Mouse (Mus musculus): ENCODE measurements around the gene Arid1b. TPM values are rescaled to one million over a fixed set of nuclear protein-coding genes. Genes with fewer than 3 reads are reported as not detected.

The Arid1b gene
- polyA plus RNA-seq, 1 experiment = 9.1 TPM

GRCm38 (mm10) chr17:5210101-5210727, 216.1 kb downstream of the Arid1b start:
- Histone ChIP-seq H3K4me3 (ENCODE audit: insufficient read depth, poor library complexity, severe bottlenecking) (no peak overlapping the region), H3K36me3 (ENCODE audit: control insufficient read depth, insufficient read depth) (no peaks in the 10 kb centered on the region), H3K79me3 (ENCODE audit: low read depth) (peaks cover 6% of the 10 kb centered on the region), H3K79me2 (ENCODE audit: control insufficient read depth, insufficient read depth) (peaks cover 35% of the 10 kb centered on the region), H3ac (ENCODE audit: control insufficient read depth, insufficient read length, low read depth) (no peak overlapping the region), H3K27me3 (ENCODE audit: control insufficient read depth, insufficient read depth, insufficient read length) (no peaks in the 10 kb centered on the region)
- TF ChIP-seq MAX (IDR thresholded peaks at IDR 0.05) (no peak), MYOG (IDR thresholded peaks at IDR 0.05; ENCODE audit: control insufficient read depth, extremely low read depth, insufficient read length) (no peak), MYOD1 (IDR thresholded peaks at IDR 0.05; ENCODE audit: control insufficient read depth, insufficient read length, low read depth) (no peak), CTCF (IDR thresholded peaks at IDR 0.05; ENCODE audit: control insufficient read depth, insufficient read depth, insufficient read length) (no peak), FOSL1 (IDR thresholded peaks at IDR 0.05; ENCODE audit: insufficient read depth, low read length, poor library complexity, severe bottlenecking) (no peak), USF1 (IDR thresholded peaks at IDR 0.05; ENCODE audit: low read depth) (no peak), CEBPB (IDR thresholded peaks at IDR 0.05; ENCODE audit: low read depth) (no peak)

DNA sequence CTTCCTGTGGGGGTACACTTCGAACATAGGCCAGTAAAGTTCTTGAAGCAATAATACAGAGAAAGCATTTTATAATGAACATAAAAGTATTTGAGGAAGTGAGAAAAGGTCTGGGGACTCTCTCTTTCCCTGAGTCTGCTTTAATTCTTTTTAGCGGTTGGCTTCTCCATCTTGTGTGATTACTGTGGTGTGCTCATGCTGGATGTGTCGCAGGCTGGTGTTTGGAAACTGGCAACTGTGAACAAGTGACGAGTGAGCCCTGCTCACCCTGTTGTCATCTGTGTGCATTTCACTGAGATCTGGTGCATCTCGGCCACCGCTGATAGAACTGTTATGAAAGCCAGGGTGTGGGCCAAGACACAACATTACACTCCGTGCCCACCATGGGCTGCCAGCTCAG, 216.8 kb downstream of the Arid1b start:
- Histone ChIP-seq H3K36me3 (ENCODE audit: control insufficient read depth, insufficient read depth) (no peaks in the 10 kb centered on the region), H3K4me3 (ENCODE audit: insufficient read depth, poor library complexity, severe bottlenecking) (no peak overlapping the region)
- TF ChIP-seq MYOD1 (IDR thresholded peaks at IDR 0.05; ENCODE audit: control insufficient read depth, insufficient read length, low read depth) (no peak), FOSL1 (IDR thresholded peaks at IDR 0.05; ENCODE audit: insufficient read depth, low read length, poor library complexity, severe bottlenecking) (no peak), CEBPB (IDR thresholded peaks at IDR 0.05; ENCODE audit: low read depth) (no peak), CTCF (IDR thresholded peaks at IDR 0.05; ENCODE audit: control insufficient read depth, insufficient read depth, insufficient read length) (no peak), MYOG (IDR thresholded peaks at IDR 0.05; ENCODE audit: control insufficient read depth, extremely low read depth, insufficient read length) (no peak), MAX (IDR thresholded peaks at IDR 0.05) (no peak), USF1 (IDR thresholded peaks at IDR 0.05; ENCODE audit: low read depth) (no peak)

DNA sequence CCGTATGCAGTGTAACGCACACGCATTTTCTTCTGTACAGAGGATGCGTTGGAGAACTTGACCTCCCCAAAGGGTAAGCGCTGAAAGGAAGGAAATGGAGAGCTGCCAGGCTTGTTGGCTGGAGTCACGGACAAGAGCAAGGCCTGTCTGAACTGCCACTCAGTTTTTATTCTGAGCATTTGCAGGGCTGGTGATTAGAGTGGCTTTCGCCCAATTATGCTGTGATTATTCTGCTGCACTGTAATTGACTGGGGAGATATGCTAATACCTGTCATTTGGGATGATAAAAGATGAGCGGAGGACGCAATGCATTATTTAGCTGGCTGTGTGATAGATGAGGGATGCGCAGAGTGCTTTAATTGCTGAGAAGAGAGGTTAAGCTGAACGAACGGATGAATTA, 218.0 kb downstream of the Arid1b start:
- Histone ChIP-seq H3K79me2 (ENCODE audit: control insufficient read depth, insufficient read depth) (peaks cover 38% of the 10 kb centered on the region), H3ac (ENCODE audit: control insufficient read depth, insufficient read length, low read depth) (no peak overlapping the region), H3K79me3 (ENCODE audit: low read depth) (peaks cover 9% of the 10 kb centered on the region), H3K27me3 (ENCODE audit: control insufficient read depth, insufficient read depth, insufficient read length) (no peaks in the 10 kb centered on the region), H3K4me3 (ENCODE audit: insufficient read depth, poor library complexity, severe bottlenecking) (no peak overlapping the region), H3K36me3 (ENCODE audit: control insufficient read depth, insufficient read depth) (no peaks in the 10 kb centered on the region)
- TF ChIP-seq CEBPB (IDR thresholded peaks at IDR 0.05; ENCODE audit: low read depth) = no peak
- TF ChIP-seq CTCF (IDR thresholded peaks at IDR 0.05; ENCODE audit: control insufficient read depth, insufficient read depth, insufficient read length) = no peak
- TF ChIP-seq MYOD1 (IDR thresholded peaks at IDR 0.05; ENCODE audit: control insufficient read depth, insufficient read length, low read depth) = no peak

More for the DNA sequence above, 216.8 kb downstream of the Arid1b start:
- Histone ChIP-seq H3ac (ENCODE audit: control insufficient read depth, insufficient read length, low read depth) (no peak overlapping the region), H3K79me2 (ENCODE audit: control insufficient read depth, insufficient read depth) (peaks cover 38% of the 10 kb centered on the region), H3K79me3 (ENCODE audit: low read depth) (peaks cover 9% of the 10 kb centered on the region), H3K27me3 (ENCODE audit: control insufficient read depth, insufficient read depth, insufficient read length) (no peaks in the 10 kb centered on the region)

GRCm38 (mm10) chr17:5213441-5213840, 219.3 kb downstream of the Arid1b start:
- H3K4me3 ChIP-seq (ENCODE audit: insufficient read depth, poor library complexity, severe bottlenecking) = no peak overlapping the region
- H3K27me3 ChIP-seq (ENCODE audit: control insufficient read depth, insufficient read depth, insufficient read length) = no peaks in the 10 kb centered on the region
- no peak overlapping the region for H3ac ChIP-seq (ENCODE audit: control insufficient read depth, insufficient read length, low read depth)
- H3K79me2 ChIP-seq (ENCODE audit: control insufficient read depth, insufficient read depth) = peaks cover 27% of the 10 kb centered on the region
- no peak for TF ChIP-seq MYOG (IDR thresholded peaks at IDR 0.05; ENCODE audit: control insufficient read depth, extremely low read depth, insufficient read length)
- no peaks in the 10 kb centered on the region for H3K36me3 ChIP-seq (ENCODE audit: control insufficient read depth, insufficient read depth)
- H3K79me3 ChIP-seq (ENCODE audit: low read depth) = peaks cover 5% of the 10 kb centered on the region

DNA sequence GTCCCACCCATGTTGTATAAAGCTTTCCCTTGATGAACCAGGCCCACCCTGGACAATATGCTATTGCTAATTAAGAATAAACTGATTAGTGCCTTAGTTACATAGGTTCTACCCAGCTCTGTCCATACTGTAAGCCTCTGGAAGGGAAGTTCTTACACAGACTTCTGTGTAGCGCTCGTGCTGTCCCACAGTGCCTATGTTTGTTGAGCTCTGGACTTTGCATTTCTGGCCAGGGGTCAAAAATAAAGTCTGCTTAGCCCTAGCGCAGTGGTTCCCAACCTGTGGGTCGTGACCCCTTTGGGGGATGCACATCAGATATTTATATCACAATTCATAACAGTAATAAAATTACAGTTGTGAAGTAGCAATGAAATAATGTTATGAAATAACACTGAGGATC, 221.2 kb downstream of the Arid1b start:
- Histone ChIP-seq H3K27me3 (ENCODE audit: control insufficient read depth, insufficient read depth, insufficient read length) (no peaks in the 10 kb centered on the region), H3K4me3 (ENCODE audit: insufficient read depth, poor library complexity, severe bottlenecking) (no peak overlapping the region), H3K79me3 (ENCODE audit: low read depth) (peaks cover 5% of the 10 kb centered on the region), H3ac (ENCODE audit: control insufficient read depth, insufficient read length, low read depth) (no peak overlapping the region), H3K36me3 (ENCODE audit: control insufficient read depth, insufficient read depth) (no peaks in the 10 kb centered on the region), H3K79me2 (ENCODE audit: control insufficient read depth, insufficient read depth) (peaks cover 18% of the 10 kb centered on the region)
- TF ChIP-seq USF1 (IDR thresholded peaks at IDR 0.05; ENCODE audit: low read depth) = no peak
- TF ChIP-seq CTCF (IDR thresholded peaks at IDR 0.05; ENCODE audit: control insufficient read depth, insufficient read depth, insufficient read length) = no peak
- no peak for TF ChIP-seq MAX (IDR thresholded peaks at IDR 0.05)
- no peak for TF ChIP-seq MYOD1 (IDR thresholded peaks at IDR 0.05; ENCODE audit: control insufficient read depth, insufficient read length, low read depth)
- TF ChIP-seq MYOG (IDR thresholded peaks at IDR 0.05; ENCODE audit: control insufficient read depth, extremely low read depth, insufficient read length) = no peak

GRCm38 (mm10) chr17:5216965-5217546, 222.9 kb downstream of the Arid1b start:
- Histone ChIP-seq H3K79me2 (ENCODE audit: control insufficient read depth, insufficient read depth) (peaks cover 12% of the 10 kb centered on the region), H3ac (ENCODE audit: control insufficient read depth, insufficient read length, low read depth) (no peak overlapping the region), H3K79me3 (ENCODE audit: low read depth) (peaks cover 4% of the 10 kb centered on the region), H3K27me3 (ENCODE audit: control insufficient read depth, insufficient read depth, insufficient read length) (no peaks in the 10 kb centered on the region), H3K4me3 (ENCODE audit: insufficient read depth, poor library complexity, severe bottlenecking) (no peak overlapping the region), H3K36me3 (ENCODE audit: control insufficient read depth, insufficient read depth) (no peaks in the 10 kb centered on the region)
- TF ChIP-seq MAX (IDR thresholded peaks at IDR 0.05) = no peak
- no peak for TF ChIP-seq FOSL1 (IDR thresholded peaks at IDR 0.05; ENCODE audit: insufficient read depth, low read length, poor library complexity, severe bottlenecking)
- TF ChIP-seq CEBPB (IDR thresholded peaks at IDR 0.05; ENCODE audit: low read depth) = no peak
- TF ChIP-seq MYOG (IDR thresholded peaks at IDR 0.05; ENCODE audit: control insufficient read depth, extremely low read depth, insufficient read length) = no peak
- no peak for TF ChIP-seq USF1 (IDR thresholded peaks at IDR 0.05; ENCODE audit: low read depth)
- TF ChIP-seq MYOD1 (IDR thresholded peaks at IDR 0.05; ENCODE audit: control insufficient read depth, insufficient read length, low read depth) = no peak
- no peak for TF ChIP-seq CTCF (IDR thresholded peaks at IDR 0.05; ENCODE audit: control insufficient read depth, insufficient read depth, insufficient read length)
